Mouse (Mus musculus) spleen, postnatal 4 days (tissue): ENCODE results near the gene Popdc2.

Experiments
- DNase-seq, 2 experiments: peaks; one replicate each; pipeline ENCODE4 v3.0.0; 2022; ENCODE audit warnings: low spot score in 2 of 2

Gene Popdc2

DNA sequence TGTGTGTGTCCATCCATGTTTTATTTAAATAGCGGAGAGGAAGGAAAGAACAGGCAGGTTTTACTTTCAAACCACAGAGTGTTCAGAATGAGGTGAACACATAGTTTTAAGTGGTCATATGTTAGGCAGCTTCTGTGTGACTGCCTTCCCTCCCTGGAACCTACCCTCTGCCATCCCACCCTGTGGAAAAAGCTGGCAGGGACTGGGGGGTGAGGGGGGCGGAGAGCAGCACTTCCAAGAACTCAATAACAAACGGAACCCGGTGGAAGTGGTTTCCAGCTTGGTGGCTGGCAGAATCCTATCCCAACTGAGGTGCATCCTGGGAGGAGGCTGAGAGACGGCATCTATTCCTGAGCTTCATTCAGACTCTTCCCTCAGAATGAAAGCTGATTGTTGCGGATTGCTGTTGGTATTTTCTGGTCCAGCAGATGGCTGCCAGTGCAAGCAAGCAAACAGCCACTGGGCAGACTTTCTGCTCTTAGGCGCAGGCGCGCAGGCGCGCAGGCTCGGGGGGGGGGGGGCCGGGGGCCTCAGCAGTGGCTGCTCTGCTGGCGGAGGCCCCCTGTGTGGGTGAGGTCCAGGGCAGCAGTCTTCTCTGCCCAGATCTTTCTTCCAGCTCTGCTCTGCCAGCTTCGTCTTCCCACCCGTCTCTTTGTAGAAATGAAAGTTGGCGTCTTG is 14.3 kb downstream of the Popdc2 start:
- peak in 1 of 2 experiments; percentile 64 for DNase-seq

GRCm38 (mm10) chr16:38376841-38377249 is 14.8 kb downstream of the Popdc2 start:
- no peak for DNase-seq

DNA sequence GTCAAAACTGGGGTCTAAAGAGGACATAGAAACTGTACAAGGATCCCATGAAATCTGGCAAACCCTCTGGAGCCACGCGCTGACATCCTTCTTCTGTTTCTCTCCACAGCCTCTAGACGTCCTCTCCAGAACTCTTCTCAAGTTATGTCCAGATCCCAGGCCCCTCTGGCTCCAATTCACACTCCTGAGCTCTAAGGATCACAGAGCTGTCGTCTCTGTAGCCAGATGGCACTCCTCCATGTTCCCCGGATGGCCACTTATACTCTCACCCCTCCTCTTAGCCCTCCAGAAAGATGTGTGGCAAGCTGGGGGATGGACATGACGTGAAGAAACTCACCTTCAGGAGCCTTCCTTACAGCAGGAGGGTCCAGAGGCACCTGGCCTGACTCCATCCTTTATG is 15.5 kb downstream of the Popdc2 start:
- DNase-seq = no peak

DNA sequence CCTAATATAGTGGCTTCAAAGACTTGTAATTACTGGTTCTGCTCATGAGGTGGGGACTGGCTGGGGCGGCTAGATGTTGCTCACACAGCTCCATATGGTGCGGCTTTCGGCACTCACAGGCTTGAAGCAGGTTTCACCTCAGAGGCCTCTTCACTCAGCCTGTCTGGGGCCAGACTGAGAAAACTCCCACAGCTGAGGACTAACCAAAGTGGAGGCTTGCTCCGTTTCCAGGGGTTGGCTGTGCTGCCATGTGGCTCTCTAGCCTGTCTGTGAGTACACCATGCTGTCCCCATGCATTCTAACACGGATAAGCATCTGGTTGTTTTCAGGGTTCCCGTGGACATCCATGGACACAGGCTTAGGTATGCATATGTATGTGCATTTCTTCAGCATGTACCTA is 16.6 kb downstream of the Popdc2 start:
- no peak for DNase-seq

GRCm38 (mm10) chr16:38379088-38379487 is 17.1 kb downstream of the Popdc2 start:
- DNase-seq = no peak

GRCm38 (mm10) chr16:38379493-38379892 is 17.5 kb downstream of the Popdc2 start:
- DNase-seq = no peak

DNA sequence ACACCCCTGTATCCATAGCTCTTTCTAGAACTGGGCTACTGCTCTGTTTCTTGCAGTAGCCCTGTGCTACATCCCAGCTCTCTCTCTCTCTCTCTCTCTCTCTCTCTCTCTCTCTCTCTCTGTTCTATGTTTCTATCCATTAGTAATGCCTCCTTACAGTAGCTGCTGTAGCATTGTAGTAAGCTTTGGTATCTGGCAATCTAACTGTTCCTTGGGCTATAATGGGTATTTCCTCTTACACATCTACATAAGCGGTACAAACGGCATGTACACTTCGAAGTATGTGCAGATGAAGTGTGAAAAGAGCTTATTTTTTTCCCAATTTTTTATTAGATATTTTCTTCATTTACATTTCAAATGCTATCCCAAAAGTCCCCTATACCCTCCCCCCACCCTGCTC is 17.9 kb downstream of the Popdc2 start:
- no peak for DNase-seq

GRCm38 (mm10) chr16:38383683-38384082 is 21.7 kb downstream of the Popdc2 start:
- peak in 1 of 2 experiments; percentile 10 for DNase-seq

- DNase-seq = no peak
Observed at GRCm38 (mm10) chr16:38385184-38385634, 23.2 kb downstream of the Popdc2 start.

- peak in 1 of 2 experiments; percentile 9 for DNase-seq
Observed at GRCm38 (mm10) chr16:38385700-38386099, 23.7 kb downstream of the Popdc2 start.

DNA sequence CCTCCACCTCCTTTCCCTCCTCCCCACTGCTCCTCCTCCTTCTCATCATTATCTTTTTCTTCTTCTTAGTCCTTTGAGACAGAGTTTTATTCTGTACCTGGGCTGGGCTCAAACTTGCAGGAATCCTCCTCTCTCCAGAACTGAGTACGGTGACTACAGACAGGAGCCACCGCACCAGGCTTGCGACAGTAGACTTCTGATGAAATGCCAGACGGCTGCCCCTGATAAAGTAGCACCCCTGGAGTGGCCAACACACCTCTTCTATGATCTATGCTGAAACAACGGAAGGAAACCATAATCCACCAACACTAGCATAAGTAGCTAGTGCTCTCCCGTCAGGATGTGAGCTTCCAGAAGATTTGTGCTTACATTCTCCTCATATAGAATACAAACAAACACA is 25.4 kb downstream of the Popdc2 start:
- DNase-seq = peak in 1 of 2 experiments; percentile 11

DNA sequence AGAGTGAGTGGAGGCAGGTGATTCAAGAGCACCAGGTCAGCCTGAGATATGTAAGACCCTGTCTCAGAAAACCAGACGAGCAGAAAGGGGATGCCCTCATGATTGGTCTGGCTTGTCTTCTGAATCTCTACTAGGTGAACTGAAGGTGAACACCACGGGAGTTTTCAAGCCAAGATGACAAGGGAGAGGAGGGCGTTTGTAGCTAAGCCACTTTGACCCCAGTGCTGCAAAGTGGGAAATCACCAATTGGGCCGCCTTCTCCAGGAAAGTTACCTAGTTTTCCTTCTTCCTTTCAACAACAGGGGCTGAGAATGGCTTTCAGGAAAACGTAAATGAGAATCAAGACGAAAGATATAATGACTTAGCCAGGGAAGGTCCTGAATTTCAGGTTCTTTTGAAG is 26.7 kb downstream of the Popdc2 start:
- no peak for DNase-seq

GRCm38 (mm10) chr16:38389284-38389893 is 27.4 kb downstream of the Popdc2 start:
- no peak for DNase-seq

DNA sequence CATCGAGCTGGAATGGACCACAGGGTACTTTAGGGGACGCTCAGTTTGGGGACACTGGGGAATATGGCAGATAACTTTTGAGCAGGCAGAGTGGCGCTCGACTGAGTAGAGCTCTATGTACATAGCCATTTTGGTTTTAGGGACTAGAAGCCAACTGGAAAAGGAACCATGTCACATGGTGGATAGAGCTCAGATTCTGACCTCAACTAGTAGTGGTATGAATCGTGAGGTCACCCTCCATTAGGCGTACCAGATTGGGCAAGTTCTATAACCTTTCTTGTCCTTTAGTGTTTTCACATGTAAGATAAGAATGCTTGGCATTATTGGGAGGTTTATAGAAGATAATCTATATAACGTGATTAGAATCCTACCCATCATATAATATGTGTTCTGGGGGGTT is 28.3 kb downstream of the Popdc2 start:
- no peak for DNase-seq

DNA sequence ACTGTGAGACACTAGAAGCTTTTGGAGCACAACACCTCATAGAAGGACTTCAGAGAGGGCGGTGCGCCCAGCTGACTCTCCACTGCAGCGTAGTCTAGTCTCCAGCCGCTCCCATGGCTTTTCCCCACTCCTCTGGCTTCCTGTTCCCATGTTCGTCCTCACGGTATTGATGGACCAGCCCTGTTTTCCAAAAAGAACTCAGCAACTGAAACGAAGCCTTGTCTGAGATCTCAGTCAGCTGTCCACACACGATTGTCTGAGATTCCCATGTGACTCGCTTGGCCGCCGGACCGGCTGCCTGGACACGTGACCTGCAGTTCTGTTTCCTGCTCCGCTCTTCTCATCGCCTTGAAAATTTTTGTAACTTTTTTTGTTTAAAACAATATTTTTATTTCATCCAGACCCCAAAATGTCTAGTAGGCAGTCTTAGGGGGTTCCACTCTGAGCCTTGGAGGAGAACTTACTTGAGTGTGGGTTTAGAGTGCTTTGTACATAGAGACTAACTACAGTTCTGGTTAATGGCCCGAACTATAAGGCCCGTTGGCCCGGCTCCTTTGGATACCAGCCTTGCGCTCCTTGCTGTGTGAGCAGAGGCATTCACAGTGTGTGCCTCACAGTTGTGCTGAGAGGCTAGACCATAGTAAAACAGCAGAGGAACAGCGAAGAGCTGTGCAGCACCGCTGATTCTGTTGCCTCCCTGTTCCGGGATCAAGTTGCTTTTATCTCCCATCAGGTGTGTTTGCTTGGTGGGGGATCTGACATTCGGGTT is 30.3 kb downstream of the Popdc2 start:
- no peak for DNase-seq

DNA sequence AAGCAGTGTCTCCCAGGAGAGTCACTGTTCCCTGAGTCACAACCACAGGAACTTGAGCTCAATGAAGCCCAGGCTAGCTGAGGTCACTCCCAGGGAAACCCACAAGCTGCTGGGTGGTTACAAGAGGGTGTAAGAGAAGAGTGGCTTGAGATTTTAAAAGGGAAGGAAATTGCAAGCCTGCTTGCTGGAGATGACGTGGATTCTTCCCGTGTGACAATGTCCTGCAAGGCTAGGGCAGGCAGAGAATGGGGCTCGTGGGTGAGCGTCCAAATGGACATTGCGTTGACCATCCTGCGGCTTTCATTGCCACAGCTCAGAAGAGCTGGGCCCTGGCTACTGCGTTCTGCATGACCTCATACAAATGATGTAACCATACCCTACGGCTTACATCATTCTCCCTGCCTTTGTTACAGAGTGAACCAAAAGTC is 32.2 kb downstream of the Popdc2 start:
- no peak for DNase-seq

- no peak for DNase-seq
Observed at GRCm38 (mm10) chr16:38395060-38395730, 33.2 kb downstream of the Popdc2 start.

- DNase-seq = no peak
Observed at GRCm38 (mm10) chr16:38396155-38396554, 34.1 kb downstream of the Popdc2 start.

GRCm38 (mm10) chr16:38398266-38398665 is 36.3 kb downstream of the Popdc2 start:
- DNase-seq = no peak

GRCm38 (mm10) chr16:38399076-38399475 is 37.1 kb downstream of the Popdc2 start:
- DNase-seq = no peak

GRCm38 (mm10) chr16:38399531-38400231 is 37.7 kb downstream of the Popdc2 start:
- DNase-seq = peak; percentile 51 to 74
